Comparison of ENCODE assay signal across 10 mouse cellular contexts in the genomic region with DNA sequence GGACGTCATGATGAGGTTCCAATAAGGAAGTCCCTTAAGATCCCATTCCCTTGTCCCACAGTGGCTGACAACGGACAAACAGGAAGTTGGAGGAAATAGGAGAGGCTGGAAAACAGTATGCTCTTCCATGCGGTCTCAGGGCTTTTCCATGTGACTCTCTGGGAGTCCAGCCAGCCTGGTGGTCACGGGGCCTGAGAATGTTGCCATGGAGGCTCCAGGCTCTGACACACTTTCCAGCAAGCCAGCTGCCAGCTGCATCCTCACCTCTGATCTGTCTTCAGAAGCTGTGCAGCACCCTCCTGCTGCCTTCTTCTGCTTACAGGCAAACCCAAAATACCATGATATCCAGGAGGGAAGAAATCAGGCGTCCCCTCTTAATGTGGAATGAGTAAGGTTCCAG.
DNase-seq lines count a peak whose midpoint lies in the region; ATAC-seq lines count a peak whose summit lies in the region.
"Had no signal": no experiment of that assay in that cellular context is flagged by ENCODE, and none has a peak within 500 bp of the region (broad histone marks: within the 10 kb centered on the region; RNA-seq: fewer than 3 reads in every experiment).

No protein-coding gene starts in this region.

- H3K27ac ChIP-seq in forebrain, embryonic 16.5 days (ENCODE audit: low read length): no peak overlapping the region
- no peak overlapping the region for H3K27ac ChIP-seq in forebrain, embryonic 10.5 days
- H3K27ac ChIP-seq: liver, embryonic 14.5 days had no signal

- ATAC-seq in forebrain, embryonic 16.5 days: peak; percentile 47; the same call in 1 of the 2 replicates

- intact Hi-C loops in left cerebral cortex, postnatal 4 days (cut with DNase I): no loop called here

- no peaks in the 10 kb centered on the region for H3K27me3 ChIP-seq in forebrain, embryonic 16.5 days (replicated peaks; ENCODE audit: control insufficient read depth, insufficient read depth, low read length)
- H3K27me3 ChIP-seq in forebrain, embryonic 10.5 days (ENCODE audit: poor library complexity, severe bottlenecking): no peaks in the 10 kb centered on the region
- H3K27me3 ChIP-seq: CH12.LX had no signal

- no peaks in the 10 kb centered on the region for H3K4me1 ChIP-seq in forebrain, embryonic 16.5 days (replicated peaks; ENCODE audit: control insufficient read depth, insufficient read depth, low read length)
- no peaks in the 10 kb centered on the region for H3K4me1 ChIP-seq in forebrain, embryonic 10.5 days

- no peak overlapping the region for H3K9ac ChIP-seq in forebrain, embryonic 16.5 days (replicated peaks; ENCODE audit: low read depth, low read length)
- H3K9ac ChIP-seq: liver, embryonic 14.5 days had no signal

- H3K9me3 ChIP-seq in forebrain, embryonic 16.5 days (ENCODE audit: control insufficient read depth, low read length): no peaks in the 10 kb centered on the region
- no peaks in the 10 kb centered on the region for H3K9me3 ChIP-seq in forebrain, embryonic 10.5 days

- no peak overlapping the region for H3K4me3 ChIP-seq in forebrain, embryonic 16.5 days (replicated peaks; ENCODE audit: low read length)
- H3K4me3 ChIP-seq in forebrain, embryonic 10.5 days: no peak overlapping the region

- no peaks in the 10 kb centered on the region for H3K36me3 ChIP-seq in forebrain, embryonic 16.5 days (ENCODE audit: control insufficient read depth, insufficient read depth)
- H3K36me3 ChIP-seq in forebrain, embryonic 10.5 days (replicated peaks): no peaks in the 10 kb centered on the region

- no peak overlapping the region for H3K4me2 ChIP-seq in forebrain, embryonic 16.5 days (ENCODE audit: low read length)

- WGBS in forebrain, embryonic 16.5 days: 55% methylated on average over 5 of the region's 5 CpGs
- WGBS in forebrain, embryonic 10.5 days: 68% methylated on average over 5 of the region's 5 CpGs

- no peak for DNase-seq in forebrain, embryonic 10.5 days (ENCODE audit: extremely low spot score, low spot score)
- DNase-seq in adrenal gland, adult 2 months: peak; percentile 8
- DNase-seq in frontal cortex, adult 2 months (ENCODE audit: extremely low spot score in 1 of 2, low spot score in 1 of 2): peak; percentile 75 to 86
- peak; percentile 67 for DNase-seq in kidney, adult 9 months
- peak; percentile 84 for DNase-seq in left cerebral cortex, postnatal 4 days
- DNase-seq in skeletal muscle tissue, adult 2 months (ENCODE audit: low read depth, low spot score): peak; percentile 49
- DNase-seq in yolk sac, embryonic 10.5 days (ENCODE audit: low spot score): no peak

Comparison
In these comparisons a context has a peak if more than half of its experiments do, and no peak if none do; other contexts are left out.
1. DNase-seq: peak in adrenal gland, adult 2 months (single experiment), frontal cortex, adult 2 months (2 of 2), kidney, adult 9 months (single experiment), left cerebral cortex, postnatal 4 days (single experiment) and skeletal muscle tissue, adult 2 months (single experiment); none in forebrain, embryonic 10.5 days (single experiment) and yolk sac, embryonic 10.5 days (single experiment).